Mouse (Mus musculus) colon, adult 2 months (tissue): Measurements from ENCODE around the gene Pm20d1. TPM values are rescaled to one million over a fixed set of nuclear protein-coding genes. Genes with fewer than 3 reads are reported as not detected.

Experiments
- polyA plus RNA-seq: library from polyadenylated mRNA; depleted of rRNA; stranded (reverse); fragments of >200 nt; gene quantifications from 2 replicates; pipeline ENCODE4 v1.2.3, GENCODE M21; 2012; rRNA removed

Gene Pm20d1
- 4.8 and 9.6 TPM in 2 replicates for polyA plus RNA-seq

GRCm38 (mm10) chr1:131797202-131797909 lies at the start of gene Pm20d1:
Pm20d1 (plus strand) TSS chr1:131797381.

GRCm38 (mm10) chr1:131827207-131827786 lies 30.1 kb downstream of the Pm20d1 start, which contains the start of gene Slc41a1:
Slc41a1 (plus strand) TSS chr1:131827493.

GRCm38 (mm10) chr1:131867093-131867945 lies 70.1 kb downstream of the Pm20d1 start, which contains the start of gene Rab29:
Rab29 (plus strand) TSS chr1:131867224.

Other genes starting within 250 kb of the Pm20d1 start
- 0.76 and 2.0 TPM in 2 replicates for gene Avpr1b, start 198.1 kb upstream of the Pm20d1 start, polyA plus RNA-seq
- gene Ctse, start 159.1 kb upstream of the Pm20d1 start, polyA plus RNA-seq = 30.9 and 47.0 TPM in 2 replicates
- gene Rab7b, start 108.7 kb upstream of the Pm20d1 start, polyA plus RNA-seq = 3.4 and 4.8 TPM in 2 replicates
- gene Slc26a9, start 53.4 kb upstream of the Pm20d1 start, polyA plus RNA-seq = not detected in 2 replicates
- gene Slc41a1, start 30.1 kb downstream of the Pm20d1 start, polyA plus RNA-seq = 21.6 and 34.4 TPM in 2 replicates
- 20.8 and 24.5 TPM in 2 replicates for gene Rab29, start 69.8 kb downstream of the Pm20d1 start, polyA plus RNA-seq
- 2.8 and 3.1 TPM in 2 replicates for gene Nucks1, start 113.2 kb downstream of the Pm20d1 start, polyA plus RNA-seq
- gene Slc45a3, start 165.6 kb downstream of the Pm20d1 start, polyA plus RNA-seq = 41.4 and 55.6 TPM in 2 replicates
- 13.9 and 18.4 TPM in 2 replicates for gene Elk4, start 210.2 kb downstream of the Pm20d1 start, polyA plus RNA-seq